In genomic region chr5:31251541-31252101, GRCm38 (mm10) we compare ENCODE assay signal across 8 mouse cellular contexts. TPM values are rescaled to one million over a fixed set of nuclear protein-coding genes. Genes with fewer than 3 reads are reported as not detected.
DNase-seq lines count a peak whose midpoint lies in the region; ATAC-seq and TF ChIP-seq lines count a peak whose summit lies in the region.

Gene Krtcap3, plus strand, starts transcription at chr5:31251691.

- no peak for DNase-seq in cerebellum, adult 11 months
- DNase-seq in brain, adult 2 months (ENCODE audit: low read depth, low spot score), result peak; percentile 25
- DNase-seq in kidney, adult 2 months, result peak; percentile 83
- peak; percentile 68 for DNase-seq in lung, adult 2 months
- no peak for DNase-seq in left cerebral cortex, adult 18-20 months (ENCODE audit: low spot score in 2 of 2)

- peaks cover 13% of the 10 kb centered on the region for H3K4me1 ChIP-seq in forebrain, embryonic 13.5 days
- H3K4me1 ChIP-seq in kidney, adult 2 months (ENCODE audit: control insufficient read depth, insufficient read depth, low read length), result 0 out of 2 replicates have a peak, but pooled peaks cover 5% of the 10 kb centered on the region
- H3K4me1 ChIP-seq in lung, adult 2 months (ENCODE audit: control insufficient read depth, insufficient read depth, low read length), result peaks cover 8% of the 10 kb centered on the region
- H3K4me1 ChIP-seq in neural tube, embryonic 15.5 days, result peaks cover 9% of the 10 kb centered on the region; the same call in 1 of the 2 replicates

- peak within 1 kb of the TSS; percentile 24 for H3K4me3 ChIP-seq in forebrain, embryonic 13.5 days
- H3K4me3 ChIP-seq in kidney, adult 2 months (ENCODE audit: insufficient read depth, low read depth, low read length), result peak within 1 kb of the TSS; percentile 71
- peak within 1 kb of the TSS; percentile 45 for H3K4me3 ChIP-seq in lung, adult 2 months (replicated peaks; ENCODE audit: extremely low read depth, low read depth, low read length)
- peak within 1 kb of the TSS; percentile 9; the same call in 1 of the 2 replicates for H3K4me3 ChIP-seq in neural tube, embryonic 15.5 days (replicated peaks)

- peak within 1 kb of the TSS; percentile 50 for H3K4me2 ChIP-seq in forebrain, embryonic 13.5 days
- peak within 1 kb of the TSS; percentile 42 for H3K4me2 ChIP-seq in neural tube, embryonic 15.5 days

- WGBS in forebrain, embryonic 13.5 days, result 9% methylated on average over 46 of the region's 47 CpGs
- 26% methylated on average over 47 of the region's 47 CpGs for WGBS in kidney, adult 2 months
- 53% methylated on average over 47 of the region's 47 CpGs for WGBS in lung, adult 2 months
- 18% methylated on average over 47 of the region's 47 CpGs for WGBS in neural tube, embryonic 15.5 days

- H3K27me3 ChIP-seq in forebrain, embryonic 13.5 days, result no peaks in the 10 kb centered on the region
- H3K27me3 ChIP-seq in kidney, adult 2 months (replicated peaks; ENCODE audit: control insufficient read depth, insufficient read depth, low read length), result no peaks in the 10 kb centered on the region
- no peaks in the 10 kb centered on the region for H3K27me3 ChIP-seq in neural tube, embryonic 15.5 days (replicated peaks)

- no peaks in the 10 kb centered on the region for H3K9me3 ChIP-seq in forebrain, embryonic 13.5 days (replicated peaks)
- H3K9me3 ChIP-seq in neural tube, embryonic 15.5 days (replicated peaks), result no peaks in the 10 kb centered on the region

- no peak within 1 kb of the TSS for H3K27ac ChIP-seq in forebrain, embryonic 13.5 days
- H3K27ac ChIP-seq in kidney, adult 2 months (ENCODE audit: insufficient read depth, low read depth, low read length), result peak within 1 kb of the TSS; percentile 56; the same call in 1 of the 2 replicates
- H3K27ac ChIP-seq in neural tube, embryonic 15.5 days (replicated peaks), result no peak within 1 kb of the TSS

- peaks cover 97% of the 10 kb centered on the region for H3K36me3 ChIP-seq in forebrain, embryonic 13.5 days (ENCODE audit: poor library complexity, severe bottlenecking)
- H3K36me3 ChIP-seq in kidney, adult 2 months (ENCODE audit: control insufficient read depth, insufficient read depth, low read length), result peaks cover 13% of the 10 kb centered on the region
- H3K36me3 ChIP-seq in neural tube, embryonic 15.5 days, result peaks cover 92% of the 10 kb centered on the region

- ATAC-seq in cerebellum, adult (ENCODE audit: insufficient number of reproducible peaks, low FRiP score, low TSS enrichment), result peak; percentile 54; the same call in 1 of the 2 replicates
- peak; percentile 63 for ATAC-seq in forebrain, embryonic 13.5 days
- ATAC-seq in neural tube, embryonic 15.5 days (ENCODE audit: low FRiP score), result peak; percentile 52

- TF ChIP-seq CTCF in kidney, adult 2 months (conservative IDR thresholded peaks at IDR 0.05; ENCODE audit: insufficient read depth, insufficient read length, low read depth, low read length), result no peak
- no peak for TF ChIP-seq CTCF in lung, adult 2 months (IDR thresholded peaks at IDR 0.05; ENCODE audit: insufficient read depth, low read length)

- H3K9ac ChIP-seq in forebrain, embryonic 13.5 days, result peak within 1 kb of the TSS; percentile 47
- 0 out of 2 replicates have a peak within 1 kb of the TSS, but pooled peaks have one; percentile 3 for H3K9ac ChIP-seq in neural tube, embryonic 15.5 days (replicated peaks)

- no peak for TF ChIP-seq POLR2A in kidney, adult 2 months (IDR thresholded peaks at IDR 0.05; ENCODE audit: low read depth, low read length)
- TF ChIP-seq POLR2A in lung, adult 2 months (IDR thresholded peaks at IDR 0.05; ENCODE audit: borderline replicate concordance, extremely low read depth, low read depth, low read length), result peak; percentile 45; the same call in 1 of the 2 replicates

RNA-seq across cellular contexts. Expression of gene Krtcap3, which starts in this region (rescaled TPM):
- polyA plus RNA-seq in forebrain, embryonic 13.5 days (2015; fragmentation: Nextera tagmentation; extraction: Ambion mirVana), result 2.3 and 3.6 TPM in 2 replicates
- polyA plus RNA-seq in kidney, adult 2 months (2012; rRNA removed), result 19.7 and 23.6 TPM in 2 replicates
- 71.3 and 75.9 TPM in 2 replicates for polyA plus RNA-seq in lung, adult 2 months (2012; rRNA removed)
- polyA plus RNA-seq in neural tube, embryonic 15.5 days (2015; fragmentation: Nextera tagmentation; extraction: Ambion mirVana), result 3.0 and 11.2 TPM in 2 replicates
- 1 to 10 TPM; 1.9 to 2.4 TPM for total RNA-seq in left cerebral cortex, adult 18-20 months (2021)

Comparison
In these comparisons a context has a peak if more than half of its experiments do, and no peak if none do; other contexts are left out.
1. DNase-seq: peak in brain, adult 2 months (single experiment), kidney, adult 2 months (single experiment) and lung, adult 2 months (single experiment); none in cerebellum, adult 11 months (single experiment) and left cerebral cortex, adult 18-20 months (0 of 2).
2. H3K4me3 ChIP-seq: peak in every context shown above with its lines; median percentile 71 in kidney, adult 2 months; 45 in lung, adult 2 months; 24 in forebrain, embryonic 13.5 days; 9 in neural tube, embryonic 15.5 days.
3. Peak in every context shown above with its lines, with median percentiles within 50 percentile points of each other: ATAC-seq.